Mouse (Mus musculus): Measurements from ENCODE around the gene Ddx31. TPM values are rescaled to one million over a fixed set of nuclear protein-coding genes. Genes with fewer than 3 reads are reported as not detected.

Ddx31 gene
- total and polyA plus RNA-seq, 2 experiments from 2014 or later: 10.3 to 18.5 TPM

GRCm38 (mm10) chr2:28855773-28856172 is 15.6 kb downstream of the Ddx31 start:
- Histone ChIP-seq H3K4me2 (ENCODE audit: low read depth, low read length, poor library complexity, severe bottlenecking) (no peak overlapping the region), H3K9me3 (ENCODE audit: low read length) (no peaks in the 10 kb centered on the region), H3K9ac (replicated peaks; ENCODE audit: low read length, poor library complexity, severe bottlenecking) (no peak overlapping the region), H3K27ac (ENCODE audit: low read depth, low read length) (no peak overlapping the region), H3K27me3 (ENCODE audit: insufficient read depth, low read length) (no peaks in the 10 kb centered on the region), H3K4me1 (ENCODE audit: insufficient read depth, low read length) (no peaks in the 10 kb centered on the region), H3K36me3 (ENCODE audit: insufficient read depth, low read length) (peaks cover 28% of the 10 kb centered on the region), H3K4me3 (ENCODE audit: low read depth, low read length) (no peak overlapping the region)
- ATAC-seq (ENCODE audit: low FRiP score): no peak
- 86% methylated on average over 2 of the region's 2 CpGs for WGBS
- TF ChIP-seq CTCF (IDR thresholded peaks at IDR 0.05): peak; percentile 67
- DNase-seq (ENCODE audit: low spot score): peak; percentile 33

GRCm38 (mm10) chr2:28859303-28859702 is 19.1 kb downstream of the Ddx31 start:
- peaks cover 45% of the 10 kb centered on the region for H3K36me3 ChIP-seq (ENCODE audit: insufficient read depth, low read length)
- H3K4me2 ChIP-seq (ENCODE audit: low read depth, low read length, poor library complexity, severe bottlenecking): no peak overlapping the region
- 94% methylated on average over 4 of the region's 4 CpGs for WGBS
- ATAC-seq (ENCODE audit: low FRiP score): no peak
- H3K27ac ChIP-seq (ENCODE audit: low read depth, low read length): no peak overlapping the region
- no peak for TF ChIP-seq CTCF (IDR thresholded peaks at IDR 0.05)
- H3K27me3 ChIP-seq (ENCODE audit: insufficient read depth, low read length): no peaks in the 10 kb centered on the region
- no peak overlapping the region for H3K9ac ChIP-seq (replicated peaks; ENCODE audit: low read length, poor library complexity, severe bottlenecking)
- H3K4me3 ChIP-seq (ENCODE audit: low read depth, low read length): no peak overlapping the region
- no peaks in the 10 kb centered on the region for H3K9me3 ChIP-seq (ENCODE audit: low read length)
- no peak for DNase-seq (ENCODE audit: low spot score)
- no peaks in the 10 kb centered on the region for H3K4me1 ChIP-seq (ENCODE audit: insufficient read depth, low read length)

GRCm38 (mm10) chr2:28860678-28861423 is 20.6 kb downstream of the Ddx31 start:
- H3K27ac ChIP-seq (ENCODE audit: low read depth, low read length): no peak overlapping the region
- H3K4me1 ChIP-seq (ENCODE audit: insufficient read depth, low read length): no peaks in the 10 kb centered on the region
- peak; percentile 86 for DNase-seq (ENCODE audit: low spot score)
- no peak for TF ChIP-seq CTCF (IDR thresholded peaks at IDR 0.05)
- 93% methylated on average over 8 of the region's 8 CpGs for WGBS
- H3K9me3 ChIP-seq (ENCODE audit: low read length): no peaks in the 10 kb centered on the region
- no peak overlapping the region for H3K9ac ChIP-seq (replicated peaks; ENCODE audit: low read length, poor library complexity, severe bottlenecking)
- H3K36me3 ChIP-seq (ENCODE audit: insufficient read depth, low read length): peaks cover 51% of the 10 kb centered on the region
- ATAC-seq (ENCODE audit: low FRiP score): no peak
- H3K4me2 ChIP-seq (ENCODE audit: low read depth, low read length, poor library complexity, severe bottlenecking): no peak overlapping the region
- no peaks in the 10 kb centered on the region for H3K27me3 ChIP-seq (ENCODE audit: insufficient read depth, low read length)
- H3K4me3 ChIP-seq (ENCODE audit: low read depth, low read length): no peak overlapping the region

- peaks cover 52% of the 10 kb centered on the region for H3K36me3 ChIP-seq (ENCODE audit: insufficient read depth, low read length)
Observed at GRCm38 (mm10) chr2:28863857-28864256, 23.7 kb downstream of the Ddx31 start.

GRCm38 (mm10) chr2:28867495-28867894 is 27.3 kb downstream of the Ddx31 start:
- Histone ChIP-seq H3K27ac (ENCODE audit: low read depth, low read length) (no peak overlapping the region), H3K4me1 (ENCODE audit: insufficient read depth, low read length) (no peaks in the 10 kb centered on the region), H3K9ac (replicated peaks; ENCODE audit: low read length, poor library complexity, severe bottlenecking) (no peak overlapping the region), H3K9me3 (ENCODE audit: low read length) (no peaks in the 10 kb centered on the region), H3K4me3 (ENCODE audit: low read depth, low read length) (no peak overlapping the region), H3K27me3 (ENCODE audit: insufficient read depth, low read length) (no peaks in the 10 kb centered on the region), H3K36me3 (ENCODE audit: insufficient read depth, low read length) (peaks cover 27% of the 10 kb centered on the region), H3K4me2 (ENCODE audit: low read depth, low read length, poor library complexity, severe bottlenecking) (no peak overlapping the region)
- no peak for TF ChIP-seq CTCF (IDR thresholded peaks at IDR 0.05)
- 66% methylated on average over 7 of the region's 7 CpGs for WGBS
- peak; percentile 93 for DNase-seq (ENCODE audit: low spot score)
- ATAC-seq (ENCODE audit: low FRiP score): peak; percentile 41; the same call in 1 of the 2 replicates

More at GRCm38 (mm10) chr2:28863857-28864256, 23.7 kb downstream of the Ddx31 start:
- ATAC-seq (ENCODE audit: low FRiP score): no peak
- H3K4me1 ChIP-seq (ENCODE audit: insufficient read depth, low read length): no peaks in the 10 kb centered on the region
- TF ChIP-seq CTCF (IDR thresholded peaks at IDR 0.05): peak; percentile 55
- H3K27me3 ChIP-seq (ENCODE audit: insufficient read depth, low read length): no peaks in the 10 kb centered on the region
- H3K4me2 ChIP-seq (ENCODE audit: low read depth, low read length, poor library complexity, severe bottlenecking): no peak overlapping the region
- H3K4me3 ChIP-seq (ENCODE audit: low read depth, low read length): no peak overlapping the region
- no peaks in the 10 kb centered on the region for H3K9me3 ChIP-seq (ENCODE audit: low read length)
- no peak overlapping the region for H3K9ac ChIP-seq (replicated peaks; ENCODE audit: low read length, poor library complexity, severe bottlenecking)
- no peak for DNase-seq (ENCODE audit: low spot score)
- H3K27ac ChIP-seq (ENCODE audit: low read depth, low read length): no peak overlapping the region

- ATAC-seq (ENCODE audit: low FRiP score): no peak
- Histone ChIP-seq H3K4me1 (ENCODE audit: insufficient read depth, low read length) (no peaks in the 10 kb centered on the region), H3K27ac (ENCODE audit: low read depth, low read length) (no peak overlapping the region), H3K9me3 (ENCODE audit: low read length) (no peaks in the 10 kb centered on the region), H3K36me3 (ENCODE audit: insufficient read depth, low read length) (peaks cover 13% of the 10 kb centered on the region; the same call in 1 of the 2 replicates), H3K4me3 (ENCODE audit: low read depth, low read length) (no peak overlapping the region), H3K9ac (replicated peaks; ENCODE audit: low read length, poor library complexity, severe bottlenecking) (no peak overlapping the region), H3K4me2 (ENCODE audit: low read depth, low read length, poor library complexity, severe bottlenecking) (no peak overlapping the region), H3K27me3 (ENCODE audit: insufficient read depth, low read length) (no peaks in the 10 kb centered on the region)
- 78% methylated on average over 11 of the region's 11 CpGs for WGBS
- no peak for DNase-seq (ENCODE audit: low spot score)
- TF ChIP-seq CTCF (IDR thresholded peaks at IDR 0.05): no peak
Observed at GRCm38 (mm10) chr2:28875554-28875953, 35.3 kb downstream of the Ddx31 start.
